Mouse (Mus musculus) cerebellum, postnatal 10 days (tissue): ENCODE results near the gene Tpm1.

ENCODE experiments used
- DNase-seq, 2 experiments: peaks; one replicate each; pipeline ENCODE4 v3.0.0; 2021; ENCODE audit warnings: mixed read lengths in 2 of 2

Tpm1 gene

DNA sequence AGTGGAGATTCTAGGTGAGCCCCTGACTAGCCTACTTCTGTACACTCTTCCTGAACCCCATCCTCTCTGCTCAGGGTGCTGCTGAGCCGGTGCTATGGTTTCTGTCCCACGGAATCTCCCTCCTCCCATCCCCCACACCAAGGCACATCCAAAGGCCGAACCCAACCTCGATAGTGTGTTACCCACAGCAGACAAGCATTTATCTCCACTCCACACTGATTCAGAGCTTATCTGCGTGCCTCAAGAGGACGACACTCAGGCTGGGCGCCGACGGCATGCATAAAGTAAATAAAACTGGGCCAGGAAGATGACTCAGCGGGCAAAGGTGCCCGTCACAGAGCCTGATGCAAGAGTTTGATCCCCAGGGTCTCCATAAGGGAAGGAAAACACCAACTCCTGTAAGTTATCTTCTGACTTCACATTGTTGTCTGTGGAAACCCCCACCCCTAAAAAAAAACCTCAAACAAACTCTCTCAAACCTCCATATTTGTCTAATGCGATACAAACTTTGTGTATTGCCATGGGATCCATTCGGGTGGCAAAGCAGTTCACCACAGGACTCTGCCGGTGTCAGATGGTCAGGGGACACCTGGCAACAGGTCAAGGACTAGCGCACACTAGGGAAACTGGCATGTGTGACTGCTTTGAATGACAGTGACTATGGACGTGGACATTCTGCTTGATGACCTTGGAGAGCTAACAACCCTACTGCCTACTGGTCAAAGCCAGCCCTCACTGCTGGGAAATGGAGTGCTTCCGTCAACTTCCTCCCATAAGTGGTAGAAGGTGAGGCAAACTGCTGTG, 24.1 kb downstream of the Tpm1 start:
- DNase-seq = peak; percentile 46 to 48

DNA sequence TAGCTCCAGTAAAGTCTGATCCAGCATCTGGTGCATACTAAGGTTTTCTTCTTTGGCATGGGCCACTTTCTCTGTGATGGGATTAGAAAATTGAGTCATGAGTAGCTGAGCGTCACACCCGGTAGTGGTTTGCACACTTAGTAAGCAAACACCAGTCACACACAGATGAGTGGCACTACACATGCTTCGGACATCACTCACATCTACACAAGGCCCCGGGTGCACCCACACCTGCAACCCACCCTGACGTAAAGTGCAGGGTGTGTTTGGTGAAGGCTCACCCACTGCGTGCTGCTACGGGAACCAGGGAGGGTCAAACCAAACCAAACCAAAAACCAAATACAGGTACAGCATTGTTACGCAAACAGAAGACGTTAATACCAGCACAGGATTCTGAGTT, 25.8 kb downstream of the Tpm1 start:
- DNase-seq = no peak

DNA sequence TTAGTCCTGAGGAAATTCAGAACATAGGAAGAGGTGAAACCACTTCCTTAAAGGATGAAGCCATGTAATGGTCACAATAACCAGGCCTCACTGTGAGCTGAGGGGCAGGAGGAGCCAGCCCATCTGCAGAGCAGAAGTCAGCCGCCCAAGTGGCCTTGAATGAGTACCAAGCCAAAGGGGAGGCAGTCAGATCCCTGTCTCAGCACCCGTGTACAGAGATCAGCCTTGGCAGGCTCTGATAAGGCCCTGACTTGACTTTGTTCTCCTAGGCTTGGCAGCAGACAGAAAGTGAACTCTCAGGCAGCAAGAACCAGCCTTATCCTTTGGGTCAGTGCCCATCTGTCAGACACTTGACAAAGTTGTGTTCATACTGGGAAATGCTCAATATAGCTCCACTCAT, 29.1 kb downstream of the Tpm1 start:
- DNase-seq = no peak

DNA sequence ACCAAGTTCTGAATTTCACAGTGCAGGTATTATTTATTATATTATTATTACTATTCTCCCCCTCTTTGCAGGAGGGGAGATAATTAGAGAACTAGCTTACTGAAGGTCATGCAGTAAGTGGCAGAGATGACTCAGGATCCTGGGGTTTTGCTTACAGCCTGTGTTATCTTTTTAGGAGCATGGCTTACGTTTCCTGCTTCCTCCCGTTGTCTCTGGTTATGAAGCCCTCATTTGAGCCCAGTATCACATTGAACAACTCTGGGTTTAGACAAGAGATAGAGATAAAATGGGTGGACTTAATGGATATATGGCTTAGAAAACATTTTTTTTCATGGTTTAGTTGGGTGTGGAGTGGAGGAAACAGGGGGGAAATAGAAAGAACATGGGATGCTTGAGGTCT, 35.7 kb downstream of the Tpm1 start:
- no peak for DNase-seq

DNA sequence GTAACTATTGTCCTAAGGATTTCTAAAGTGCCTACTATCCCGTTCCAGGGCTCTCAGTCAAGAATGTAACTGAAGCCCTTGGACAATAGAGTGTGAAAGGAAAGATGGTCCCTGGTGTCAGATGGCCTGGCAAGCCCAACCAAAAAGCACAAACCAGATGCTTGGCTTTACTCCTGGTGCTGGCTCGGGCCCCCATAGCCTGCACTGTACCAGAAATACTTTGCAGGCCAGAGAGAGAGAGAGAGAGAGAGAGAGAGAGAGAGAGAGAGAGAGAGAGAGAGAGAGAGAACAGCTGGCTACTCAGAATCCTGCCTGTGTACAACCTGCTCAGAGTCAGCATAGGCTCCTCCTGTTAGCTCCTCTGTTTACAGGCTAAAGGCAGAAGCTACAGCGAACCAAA, 36.7 kb downstream of the Tpm1 start:
- peak; percentile 64 to 80 for DNase-seq

DNA sequence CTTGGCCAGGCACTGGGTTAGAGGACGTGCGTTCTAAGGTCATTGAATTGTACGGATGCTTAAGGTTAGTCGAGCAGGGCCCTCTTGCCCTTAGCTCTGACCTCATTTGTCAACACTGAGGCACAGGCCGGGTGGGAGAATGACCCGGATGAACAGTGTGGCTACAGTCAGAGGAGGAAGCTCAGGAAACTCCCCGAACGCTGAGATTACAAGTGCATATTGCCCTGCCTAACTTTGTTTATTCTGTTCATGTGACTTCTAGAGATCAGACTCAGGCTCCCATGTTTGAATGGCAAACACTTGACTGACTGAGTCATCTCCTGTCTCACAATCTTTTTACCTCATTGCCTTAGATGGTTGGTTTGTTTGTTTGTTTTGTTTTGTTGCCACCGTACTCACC, 37.7 kb downstream of the Tpm1 start:
- DNase-seq = no peak

DNA sequence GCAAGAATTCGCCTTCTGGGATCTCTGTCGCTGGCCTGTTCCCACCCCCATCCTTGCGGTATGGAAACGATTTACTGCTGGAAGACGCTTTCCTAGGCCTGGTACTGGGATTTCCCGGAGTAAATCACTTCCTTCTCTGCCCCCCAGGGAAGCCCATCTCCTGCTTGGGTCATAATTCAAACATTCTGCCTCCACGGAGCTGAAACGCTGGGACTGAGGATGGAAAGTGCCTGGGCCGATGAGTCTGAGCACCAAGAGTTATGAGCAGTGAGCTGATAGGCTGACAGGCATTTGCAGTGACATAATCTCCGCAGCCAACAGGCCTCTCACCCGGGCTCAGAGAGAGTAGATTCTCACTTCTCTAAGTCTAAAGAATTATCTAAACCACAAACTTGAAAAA, 40.4 kb downstream of the Tpm1 start:
- DNase-seq = no peak

DNA sequence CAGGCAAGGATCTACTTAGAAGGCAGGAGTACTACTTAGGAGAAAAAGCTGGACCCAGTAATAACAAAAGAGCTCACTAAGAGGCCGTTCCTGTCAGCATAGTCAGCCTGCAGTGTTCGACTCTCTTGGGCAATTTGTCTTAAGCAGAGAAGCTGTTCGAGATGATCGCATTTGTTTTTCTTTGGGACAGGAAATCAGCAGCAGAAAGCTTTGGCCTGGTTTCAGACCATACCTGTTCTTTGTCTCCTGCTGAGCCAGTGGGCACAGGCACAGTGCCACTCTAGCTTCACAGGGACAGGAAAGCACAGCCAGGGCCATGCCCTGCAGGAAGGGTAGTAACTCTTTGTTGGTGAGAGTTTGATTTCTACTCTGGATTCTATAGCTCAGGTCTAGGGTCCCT, 42.8 kb downstream of the Tpm1 start:
- DNase-seq = peak in 1 of 2 experiments; percentile 28

DNA sequence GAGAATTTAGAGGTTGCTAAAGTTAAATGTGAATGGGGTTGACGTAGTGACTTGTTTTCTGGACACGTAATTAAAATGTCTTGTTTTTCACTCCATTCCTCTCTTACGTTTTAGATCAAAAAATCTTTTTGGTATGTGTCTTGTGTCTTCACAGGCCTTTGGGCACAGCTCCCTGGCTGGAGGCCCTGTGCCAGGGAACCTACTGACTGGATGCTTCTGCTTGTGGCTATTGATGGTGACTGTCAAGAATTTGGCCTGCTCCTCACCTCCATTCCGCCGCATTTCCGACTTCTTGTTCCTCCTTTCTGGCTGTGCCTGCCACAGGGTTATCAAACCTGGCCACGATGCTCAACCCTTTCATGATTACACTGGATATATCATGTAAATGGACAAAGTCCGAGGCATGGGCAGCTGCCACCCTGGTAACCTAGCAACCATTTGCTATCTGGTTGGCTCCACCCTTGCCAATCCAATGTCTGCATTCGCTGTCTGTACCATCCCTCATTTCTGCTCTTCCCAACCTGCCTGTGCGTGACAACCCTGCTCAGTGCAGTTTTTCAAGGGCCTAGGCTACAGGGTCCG, 44.0 kb downstream of the Tpm1 start:
- DNase-seq = peak; percentile 92

DNA sequence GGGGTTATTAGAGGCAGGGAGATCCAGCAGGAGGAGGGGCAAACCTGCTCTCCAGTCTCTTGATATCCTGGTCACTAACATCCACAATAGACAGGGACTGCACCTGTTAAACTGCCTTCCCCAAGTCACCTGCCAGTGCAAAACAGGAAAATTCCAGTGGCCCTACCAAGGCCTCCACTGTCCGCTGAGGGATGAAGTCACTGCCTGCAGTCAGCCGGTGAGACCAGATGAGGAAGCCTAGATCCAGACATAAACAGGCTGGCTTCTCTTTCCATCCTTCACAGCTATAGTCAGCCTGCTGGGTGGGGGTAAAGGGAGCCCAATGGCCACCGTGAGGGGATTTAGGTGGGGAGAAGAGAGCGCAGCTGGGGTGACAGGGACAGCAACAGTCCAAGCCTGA, 45.5 kb downstream of the Tpm1 start:
- DNase-seq = no peak

DNA sequence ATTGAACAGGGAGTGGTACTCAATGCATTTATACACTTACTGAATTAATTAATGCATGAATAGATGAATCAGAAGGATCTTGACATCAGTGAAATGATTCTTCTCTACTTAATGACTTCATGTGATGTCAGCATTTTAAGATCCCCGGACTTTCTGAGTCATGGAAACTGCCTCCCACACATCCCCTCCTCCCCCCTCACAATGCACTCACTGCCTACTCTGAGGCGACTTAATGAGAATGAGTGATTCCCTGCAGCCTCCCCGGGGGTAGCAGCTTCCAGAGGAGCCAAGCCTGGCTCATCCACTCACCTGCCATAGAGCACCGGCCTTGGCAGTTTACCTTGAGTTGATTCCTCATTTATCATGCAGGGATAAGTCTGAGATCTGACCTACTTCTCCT, 46.0 kb downstream of the Tpm1 start:
- peak in 1 of 2 experiments; percentile 26 for DNase-seq

DNA sequence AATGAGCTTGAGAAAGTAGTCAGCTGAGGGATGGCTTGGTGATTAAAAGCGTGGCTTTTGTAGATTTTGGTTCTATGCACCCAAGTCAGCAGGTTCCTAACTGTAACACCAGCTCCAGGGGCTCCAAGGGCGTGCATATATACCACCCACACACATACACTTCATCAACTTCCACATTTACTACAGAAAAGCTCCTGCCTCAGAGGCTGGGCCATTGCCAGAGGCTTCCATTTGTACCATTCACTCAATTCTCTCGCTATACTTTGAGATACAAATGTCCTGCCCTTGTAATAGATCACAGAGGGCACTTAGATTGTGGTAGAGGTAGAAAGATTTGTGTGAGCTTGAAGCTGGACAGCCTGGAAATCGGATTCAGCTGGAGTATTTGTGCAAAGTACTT, 47.7 kb downstream of the Tpm1 start:
- peak in 1 of 2 experiments; percentile 25 for DNase-seq

DNA sequence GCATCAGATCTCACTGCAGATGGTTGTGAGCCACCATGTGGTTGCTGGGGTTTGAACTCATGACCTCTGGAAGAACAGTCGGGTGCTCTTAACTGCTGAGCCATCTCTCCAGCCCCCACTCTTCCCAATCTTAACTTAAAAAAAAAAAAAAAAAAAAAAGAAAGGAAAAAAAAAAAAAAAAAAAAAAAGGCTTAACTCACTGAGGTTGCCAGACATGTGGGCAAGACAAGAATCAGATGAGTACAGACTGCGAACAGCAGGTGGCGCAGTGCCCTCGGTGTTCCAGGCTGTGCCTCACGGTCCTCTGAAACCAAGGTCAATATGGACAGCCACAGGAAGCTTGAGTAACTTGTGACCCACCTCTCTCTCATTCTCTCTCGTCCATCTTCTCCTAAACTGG, 48.2 kb downstream of the Tpm1 start:
- DNase-seq = peak; percentile 89 to 90

DNA sequence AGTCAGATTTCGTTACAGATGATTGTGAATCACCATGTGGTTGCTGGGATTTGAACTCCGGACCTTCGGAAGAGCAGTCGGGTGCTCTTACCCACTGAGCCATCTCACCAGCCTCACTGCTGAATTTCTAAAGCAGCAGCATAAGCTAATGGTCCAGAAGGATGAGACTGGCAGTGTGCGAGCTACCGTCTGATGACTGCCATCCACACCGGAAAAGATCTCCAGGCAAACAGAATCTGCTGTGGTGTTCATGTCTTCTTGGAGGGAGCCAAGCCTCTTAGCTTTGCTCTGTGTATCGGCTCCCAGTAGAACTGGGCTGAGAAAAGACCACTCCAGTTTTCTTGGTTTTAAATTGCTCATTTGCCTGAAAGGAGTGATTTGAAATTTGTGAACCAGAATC, 49.5 kb downstream of the Tpm1 start:
- DNase-seq = no peak

DNA sequence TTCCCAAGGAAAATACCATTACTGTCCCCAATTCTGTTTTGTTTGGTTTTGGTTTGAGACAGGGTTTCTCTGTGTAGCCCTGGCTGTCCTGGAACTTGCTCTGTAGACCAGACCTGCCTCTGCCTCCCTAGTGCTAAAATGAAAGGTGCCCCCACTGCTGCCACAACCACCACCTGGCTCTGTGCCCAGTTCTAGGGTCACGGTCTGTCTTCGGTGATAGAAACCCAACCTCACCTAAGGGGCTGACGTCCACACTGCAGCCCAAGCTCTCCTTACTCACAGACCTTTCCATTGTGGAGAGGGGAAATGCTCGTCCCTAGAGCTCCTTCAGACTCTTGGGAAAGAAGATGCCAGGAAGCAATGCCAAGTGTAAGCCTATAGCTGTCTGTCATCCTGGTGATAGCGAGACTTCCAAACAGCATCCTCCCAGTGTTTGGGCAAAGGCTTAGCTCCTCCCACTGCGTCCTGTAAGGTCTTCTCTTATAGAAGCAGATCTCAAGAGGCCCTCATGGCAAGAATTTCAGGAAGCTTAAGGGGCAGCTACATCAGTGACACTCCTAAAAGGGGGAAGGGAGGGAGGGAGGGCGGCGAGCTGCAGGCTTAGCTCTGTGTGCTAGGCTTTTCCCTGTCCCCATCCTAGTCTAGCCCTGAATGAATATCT, 57.3 kb downstream of the Tpm1 start:
- no peak for DNase-seq

DNA sequence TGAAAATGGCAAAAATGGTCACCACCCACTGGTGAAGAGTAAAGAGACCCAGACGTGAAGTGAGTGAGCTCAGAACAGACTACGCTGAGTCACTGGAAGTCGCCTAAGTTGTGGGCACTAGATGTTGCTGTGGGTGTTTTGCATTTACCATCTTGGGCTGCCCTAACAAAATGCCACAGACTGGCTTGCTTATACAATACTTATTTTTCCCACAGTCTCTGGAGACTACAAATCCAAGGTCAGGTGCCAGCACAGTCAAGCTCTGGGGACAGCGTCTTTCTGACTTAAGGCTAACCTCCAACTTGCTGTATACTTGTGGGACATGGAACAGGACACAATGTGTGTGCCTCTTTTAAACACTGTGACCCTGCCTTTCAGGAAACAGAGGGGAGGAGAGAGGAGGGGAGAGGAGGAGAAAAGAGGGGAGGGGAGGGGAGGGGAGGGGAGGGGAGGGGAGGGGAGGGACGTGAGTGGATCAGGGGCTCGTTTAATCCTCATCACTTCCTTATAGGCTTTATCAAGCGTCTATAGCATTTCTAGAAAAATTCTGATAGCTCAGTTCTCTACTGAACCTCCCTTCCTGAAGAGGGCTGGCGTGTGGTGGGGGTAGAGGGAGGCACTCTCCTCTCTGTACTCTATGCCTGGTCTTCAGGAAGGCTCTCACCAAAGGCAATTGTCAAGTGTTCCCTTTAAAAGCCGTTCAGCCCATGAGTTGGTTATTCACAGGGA, 58.0 kb downstream of the Tpm1 start:
- no peak for DNase-seq

DNA sequence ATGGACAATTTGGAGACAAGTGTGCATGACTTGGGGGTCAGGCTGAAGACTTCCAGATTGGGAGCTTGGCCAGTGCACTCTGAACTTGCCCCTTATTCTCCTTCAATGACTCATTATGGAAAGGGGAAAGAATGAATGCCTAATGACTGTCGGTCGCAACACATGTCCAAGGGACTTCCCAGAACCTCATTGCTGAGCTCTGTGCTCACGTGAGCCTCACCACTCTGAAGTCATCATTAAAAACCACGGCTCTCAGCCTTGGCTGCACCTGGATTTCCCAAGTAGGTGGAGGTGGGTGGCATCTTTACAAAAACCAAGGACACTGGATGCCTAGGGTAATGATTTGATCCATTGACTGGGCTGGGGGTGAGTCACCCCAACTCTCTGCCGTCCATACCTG, 59.2 kb downstream of the Tpm1 start:
- no peak for DNase-seq

DNA sequence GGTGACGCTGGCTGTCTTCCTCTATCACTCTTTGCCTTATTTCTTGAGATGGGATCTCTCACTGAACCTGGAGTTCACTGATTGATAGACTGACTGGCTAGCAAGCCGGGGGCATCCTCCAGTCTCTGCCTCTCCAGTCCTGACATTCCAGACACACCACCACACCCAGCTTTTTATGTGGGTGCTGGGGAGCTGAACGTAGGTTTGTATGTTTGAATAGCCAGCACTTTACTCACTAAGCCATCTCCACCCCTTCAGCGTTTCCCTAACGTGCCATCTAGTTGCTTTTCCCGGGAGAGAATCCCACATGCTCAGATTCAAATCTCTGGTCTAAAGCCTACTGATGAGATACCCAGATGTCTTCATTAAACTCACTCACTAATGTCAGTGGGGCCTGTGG, 59.6 kb downstream of the Tpm1 start:
- no peak for DNase-seq

DNA sequence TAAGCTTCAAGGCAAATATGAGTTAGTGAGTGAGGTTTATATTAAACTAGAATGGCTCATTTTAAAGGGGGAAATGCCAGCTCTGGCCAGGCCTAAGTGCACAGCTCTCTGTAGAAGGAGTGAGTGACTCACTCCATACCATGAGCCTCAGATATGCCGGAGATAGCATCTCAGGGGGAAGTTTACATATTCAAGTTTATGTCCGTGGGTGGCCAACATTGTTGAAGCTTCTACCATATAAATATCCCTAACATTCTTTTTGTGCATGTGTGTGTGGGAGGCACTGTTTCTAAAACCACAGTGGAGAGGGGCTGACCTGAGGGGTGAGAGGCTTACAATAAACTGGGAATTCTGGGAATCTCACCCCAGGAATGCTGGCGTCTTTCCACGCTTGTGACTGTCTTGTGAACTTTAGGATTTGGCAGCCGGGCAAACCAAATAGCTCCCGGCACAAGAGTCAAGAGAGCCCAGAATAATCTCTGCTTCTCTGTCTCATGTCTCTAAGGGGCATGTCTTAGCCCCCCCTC, 60.3 kb downstream of the Tpm1 start:
- peak; percentile 23 to 34 for DNase-seq

DNA sequence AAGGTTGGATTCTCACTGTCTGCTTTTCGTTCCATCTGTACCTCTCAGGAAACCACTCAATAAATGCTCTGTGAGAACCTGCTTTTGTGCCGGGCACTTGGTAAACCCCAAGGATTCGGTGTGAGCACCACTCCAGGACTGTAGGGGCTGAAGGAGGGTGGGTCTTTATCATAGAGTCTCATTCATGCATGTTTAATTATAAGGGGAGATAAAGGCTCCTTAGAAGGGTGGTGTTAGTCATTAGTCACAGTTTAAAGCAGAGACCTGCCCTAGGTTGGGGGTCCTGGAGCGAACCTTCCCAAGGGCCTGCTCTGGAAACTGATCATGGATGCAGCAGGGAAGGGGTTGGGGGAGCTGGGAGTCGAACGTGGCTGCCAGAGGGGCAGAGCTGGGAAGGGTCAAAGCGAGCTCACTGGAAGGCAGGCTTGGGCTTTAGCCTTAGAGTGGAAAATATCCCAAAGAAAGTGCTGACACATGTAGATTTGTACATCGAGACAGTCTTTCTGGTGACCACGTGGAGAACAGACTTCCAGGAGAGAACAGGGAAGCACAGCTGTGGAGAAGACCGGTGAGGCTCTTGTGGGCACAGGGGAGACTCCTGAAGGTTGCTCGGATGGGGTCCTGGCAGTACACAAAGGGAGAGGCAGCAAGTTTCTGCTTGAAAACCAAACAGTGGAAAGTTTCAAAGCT, 60.9 kb downstream of the Tpm1 start:
- no peak for DNase-seq

DNA sequence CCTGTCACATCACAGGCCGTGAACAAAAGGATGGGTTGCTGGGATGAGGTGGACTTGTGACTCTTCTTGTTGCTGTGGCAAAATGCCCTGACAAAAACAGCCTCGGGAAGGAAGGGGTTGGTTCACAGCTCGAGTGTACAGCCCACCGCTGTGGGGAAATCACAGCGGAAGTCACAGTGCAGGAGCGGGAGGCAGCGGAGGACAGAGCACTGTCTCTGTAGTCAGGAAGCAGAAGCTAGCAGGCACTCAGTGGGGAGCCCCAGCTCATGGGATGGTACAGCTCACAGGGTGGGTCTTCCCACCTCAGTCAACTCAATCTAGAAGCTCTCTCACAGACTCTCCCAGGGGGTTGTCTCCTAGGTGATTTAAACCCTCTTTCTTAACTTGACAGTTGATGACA, 63.8 kb downstream of the Tpm1 start:
- DNase-seq = no peak

DNA sequence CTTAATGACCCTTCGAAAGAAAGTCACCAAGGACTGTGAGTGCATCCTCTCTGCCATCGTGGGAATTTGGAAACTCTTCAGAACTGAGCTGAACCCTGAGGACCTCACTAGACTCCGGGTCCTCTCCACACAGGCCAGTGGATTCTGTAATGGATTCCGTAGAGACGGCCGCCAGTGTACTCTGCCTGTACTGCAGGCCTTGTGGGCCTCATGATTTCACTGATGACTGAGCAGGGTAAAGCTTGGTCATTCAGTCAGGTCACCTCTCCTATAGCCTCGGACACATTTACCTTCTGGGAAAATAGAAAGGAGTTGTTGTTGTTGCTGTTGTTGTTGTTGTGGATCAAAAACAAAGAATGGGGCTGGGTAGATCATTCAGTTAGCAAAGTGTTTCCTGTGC, 67.1 kb downstream of the Tpm1 start:
- DNase-seq = no peak

DNA sequence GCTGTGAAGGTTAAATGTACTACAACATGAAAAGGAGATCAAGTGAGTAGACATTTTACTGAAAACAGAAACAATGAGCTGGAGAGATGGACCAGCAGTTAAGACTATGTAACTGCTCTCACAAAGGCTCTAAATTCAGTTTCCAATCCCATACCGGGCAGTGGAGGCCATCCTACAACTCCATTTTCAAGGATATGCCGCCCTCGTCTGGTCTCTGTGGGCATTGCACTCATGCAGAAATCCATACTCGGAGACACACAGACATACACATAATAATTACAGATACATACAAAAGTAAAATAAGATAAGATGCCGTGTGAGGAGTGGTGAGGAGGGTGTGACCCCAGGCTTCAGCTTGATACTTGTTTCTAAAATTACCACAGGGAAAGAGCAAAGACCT, 68.7 kb downstream of the Tpm1 start:
- DNase-seq = peak; percentile 80 to 86
